Mouse (Mus musculus) inflammation-experienced regulatory T-cells, adult 6 months (primary cell): Measurements from ENCODE around the gene Gm6034. TPM values are rescaled to one million over a fixed set of nuclear protein-coding genes. Genes with fewer than 3 reads are reported as not detected.
"Not testable (repeated sequence)": the region's sequence is repeated elsewhere in the genome, so short reads cannot be mapped to it uniquely, and the experiment has no call there.

Experiments
- ATAC-seq: one replicate; pipeline ENCODE4 v1.8.0; 2017
- polyA plus RNA-seq, 3 experiments: library from polyadenylated mRNA; unstranded; fragments of 100-300 nt; shearing (Covaris generic); gene quantifications; one replicate each; pipeline ENCODE4 v1.2.1; 2017

Gm6034 gene
- polyA plus RNA-seq, 3 experiments from 2014 or later, result 0.33 to 0.87 TPM; not detected in 1

- ATAC-seq, result peak; percentile 72
Measured at GRCm38 (mm10) chr17:36023710-36024654, 18.8 kb upstream of the Gm6034 start.

GRCm38 (mm10) chr17:36025197-36025596 lies 17.6 kb upstream of the Gm6034 start:
- ATAC-seq, result no peak

GRCm38 (mm10) chr17:36025901-36026300 lies 16.9 kb upstream of the Gm6034 start:
- ATAC-seq, result no peak

GRCm38 (mm10) chr17:36027663-36028062 lies 15.1 kb upstream of the Gm6034 start:
- ATAC-seq, result no peak

GRCm38 (mm10) chr17:36028879-36029619 lies 13.7 kb upstream of the Gm6034 start:
- no peak for ATAC-seq

DNA sequence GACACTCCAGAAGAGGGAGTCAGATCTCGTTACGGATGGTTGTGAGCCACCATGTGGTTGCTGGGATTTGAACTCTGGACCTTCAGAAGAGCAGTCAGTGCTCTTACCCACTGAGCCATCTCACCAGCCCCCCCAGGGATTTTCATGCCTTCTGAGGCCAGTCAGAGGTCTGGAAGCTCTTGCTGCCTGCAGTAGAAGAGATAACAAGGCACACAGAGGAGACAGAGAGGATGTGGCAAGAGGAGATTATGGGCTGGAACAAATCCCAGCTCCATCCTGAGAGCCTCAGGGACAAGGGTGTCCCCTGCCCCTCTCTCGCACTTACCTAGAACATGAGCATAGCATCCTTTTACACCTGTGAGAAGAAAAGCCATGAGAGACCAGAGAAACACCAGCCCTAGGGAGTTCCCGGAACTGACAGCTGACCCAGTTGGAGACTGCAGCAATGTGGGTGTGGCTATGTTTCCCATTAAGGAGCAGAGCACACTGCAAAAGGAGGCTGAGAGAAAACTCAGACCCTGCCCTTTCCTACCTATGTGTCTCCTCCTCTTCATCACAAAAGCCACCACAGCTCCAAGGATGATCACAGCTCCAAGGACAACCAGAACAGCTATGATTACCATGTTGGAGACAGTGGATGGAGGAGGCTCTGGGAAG lies 12.6 kb upstream of the Gm6034 start:
- ATAC-seq, result not testable (repeated sequence)

DNA sequence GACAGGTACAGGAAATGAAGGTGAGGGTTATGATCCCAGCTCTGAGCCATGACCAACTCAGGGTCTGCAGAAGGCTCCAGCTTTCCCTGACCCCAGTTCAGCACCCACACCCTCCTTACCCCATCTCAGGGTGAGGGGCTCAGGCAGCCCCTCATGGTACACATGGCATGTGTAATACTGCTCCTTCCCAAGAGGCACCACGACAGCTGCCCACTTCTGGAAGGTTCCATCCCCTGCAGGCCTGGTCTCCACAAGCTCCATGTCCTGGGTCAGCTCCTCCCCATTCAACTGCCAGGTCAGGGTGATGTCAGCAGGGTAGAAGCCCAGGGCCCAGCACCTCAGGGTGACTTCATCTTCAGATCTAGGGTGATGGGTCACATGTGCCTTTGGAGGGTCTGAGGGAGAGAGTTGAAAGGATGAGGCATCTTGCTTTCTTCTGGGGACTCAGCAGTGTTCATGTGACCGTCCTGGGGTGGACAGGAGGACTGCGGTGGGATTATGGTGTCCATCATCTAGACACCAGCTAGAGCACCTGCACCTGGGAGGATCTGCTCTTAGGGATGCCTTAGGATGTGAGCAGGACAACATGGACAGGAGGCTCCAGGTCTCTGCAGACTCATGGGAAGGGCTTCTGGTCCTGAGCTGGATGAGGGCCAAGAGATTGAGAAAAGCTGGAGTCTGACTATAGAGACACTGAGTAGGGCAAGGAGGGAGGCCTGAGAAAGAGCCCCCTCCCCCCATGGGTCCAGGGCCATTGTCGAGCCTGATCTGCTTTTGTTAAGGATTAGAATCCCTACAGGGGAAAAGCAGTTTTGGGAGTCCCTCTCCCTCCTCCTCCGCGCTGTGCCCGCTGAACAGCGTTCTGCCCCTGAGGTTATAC lies 11.8 kb upstream of the Gm6034 start:
- ATAC-seq, result not testable (repeated sequence)

DNA sequence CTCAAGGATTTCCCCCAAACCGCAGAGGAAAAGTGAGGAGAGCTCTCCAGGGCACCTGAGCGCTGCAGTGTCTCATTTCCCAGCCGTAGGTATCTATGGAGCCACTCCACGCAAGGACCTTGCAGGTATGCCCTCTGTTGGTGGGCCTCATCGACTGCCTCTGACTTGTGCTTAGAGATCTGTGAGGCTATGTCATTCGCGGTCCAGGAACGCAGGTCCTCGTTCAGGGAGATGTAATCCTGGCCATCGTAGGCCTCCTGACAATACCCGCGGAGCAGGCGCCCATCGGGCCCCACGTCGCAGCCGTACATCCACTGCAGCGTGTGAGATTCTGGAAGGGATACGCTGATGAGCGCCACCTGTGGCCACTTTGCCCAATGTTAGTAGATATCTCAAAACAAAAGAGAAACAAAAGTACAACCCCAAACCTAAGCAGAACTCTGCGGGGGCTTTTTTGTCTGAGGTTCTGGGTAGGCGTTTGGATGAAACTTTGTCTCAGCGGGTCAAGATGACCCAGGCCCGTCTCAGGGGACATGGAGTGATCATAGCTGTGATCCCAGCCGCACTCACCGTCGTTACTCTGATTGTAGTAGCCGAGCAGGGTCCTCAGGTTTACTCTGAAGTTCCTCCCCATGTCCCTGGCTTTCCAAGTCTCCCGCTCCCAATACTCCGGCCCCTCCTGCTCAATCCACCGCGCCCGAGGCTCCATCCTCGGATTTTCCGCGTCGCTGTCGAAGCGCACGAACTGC lies 11.0 kb upstream of the Gm6034 start:
- peak; percentile 78 for ATAC-seq

- peak; percentile 87 for ATAC-seq
Measured at GRCm38 (mm10) chr17:36032351-36032875, 10.3 kb upstream of the Gm6034 start, which contains the start of gene H2-T23. TSS of gene H2-T23 (minus strand) at chr17:36032855.

- not testable (repeated sequence) for ATAC-seq
Measured at GRCm38 (mm10) chr17:36034524-36034923, 8.2 kb upstream of the Gm6034 start.

- peak; percentile 44 for ATAC-seq
Measured at GRCm38 (mm10) chr17:36035010-36035638, 7.6 kb upstream of the Gm6034 start.

DNA sequence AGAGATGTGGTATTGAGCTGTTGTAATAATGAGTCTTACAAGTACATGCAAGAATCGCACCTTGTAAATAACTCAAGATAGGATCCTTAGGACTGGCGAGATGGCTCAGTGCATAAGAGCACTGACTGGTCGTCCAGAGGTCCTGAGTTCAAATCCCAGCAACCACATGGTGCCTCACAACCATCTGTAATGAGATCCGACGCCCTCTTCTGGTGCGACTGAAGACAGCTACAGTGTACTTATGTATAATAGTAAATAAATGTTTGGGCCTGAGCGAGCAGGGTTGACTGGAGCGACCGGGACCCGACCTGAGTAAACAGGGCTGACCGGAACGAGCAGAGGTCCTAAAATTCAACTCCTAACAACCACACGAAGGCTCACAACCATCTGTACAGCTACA lies 6.6 kb upstream of the Gm6034 start:
- ATAC-seq, result not testable (repeated sequence)

- ATAC-seq, result not testable (repeated sequence)
Measured at GRCm38 (mm10) chr17:36040604-36041003, 2.2 kb upstream of the Gm6034 start.

DNA sequence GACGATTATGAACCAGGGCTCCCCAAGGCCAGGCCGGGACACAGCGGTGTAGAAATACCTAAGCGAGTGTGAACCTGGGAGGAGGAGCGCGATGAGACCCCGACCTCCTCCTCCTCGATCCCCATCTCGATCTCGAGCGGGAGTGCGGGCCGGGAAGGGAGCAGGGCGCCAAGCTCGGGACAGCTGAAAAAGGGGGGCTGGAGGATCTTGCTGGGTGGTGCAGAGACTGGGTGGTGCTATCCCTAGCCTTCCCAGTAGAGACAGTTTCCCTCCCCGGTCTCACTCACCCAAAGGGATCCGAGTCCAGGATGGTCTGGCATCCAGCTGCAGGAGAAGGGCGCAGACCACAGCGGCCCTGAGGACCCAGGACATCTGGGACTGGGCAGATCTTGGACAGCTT lies 706 bp upstream of the Gm6034 start:
- ATAC-seq, result not testable (repeated sequence)

- ATAC-seq, result no peak
Measured at GRCm38 (mm10) chr17:36043286-36043685, 525 bp downstream of the Gm6034 start.

DNA sequence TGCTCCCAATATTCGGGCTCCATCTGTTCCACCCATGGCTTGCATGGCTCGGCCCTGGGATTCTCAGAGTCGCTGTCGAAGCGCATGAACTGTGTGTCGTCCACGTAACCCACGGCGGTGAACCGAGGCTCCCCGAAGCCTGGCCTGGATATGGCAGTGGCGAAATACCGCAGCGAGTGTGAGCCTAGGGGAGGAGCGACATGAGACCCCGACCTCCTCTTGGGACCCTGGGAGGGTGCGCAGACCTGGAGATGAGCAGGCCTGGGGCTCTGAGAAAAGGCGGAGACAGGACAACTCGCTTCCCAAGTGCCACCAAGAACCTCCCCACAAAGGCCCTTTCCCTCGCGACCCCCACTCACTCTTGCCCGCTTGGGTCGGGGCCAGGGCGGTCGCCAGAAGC lies 15.2 kb downstream of the Gm6034 start:
- ATAC-seq, result not testable (repeated sequence)

GRCm38 (mm10) chr17:36058362-36058761 lies 15.6 kb downstream of the Gm6034 start, which contains the start of gene Gm11127:
TSS of gene Gm11127 (minus strand) at chr17:36058371.
- ATAC-seq, result not testable (repeated sequence)

GRCm38 (mm10) chr17:36060829-36061228 lies 18.1 kb downstream of the Gm6034 start:
- peak; percentile 94 for ATAC-seq

GRCm38 (mm10) chr17:36081901-36082300 lies 39.1 kb downstream of the Gm6034 start:
- ATAC-seq, result not testable (repeated sequence)
